Mouse (Mus musculus): ENCODE measurements at regions not wholly inside any gene's neighbourhood (a gene's known extent, or its start where the extent isn't known, plus 50 kb on each side); places are given as distances from the start of the nearest gene placed in this dataset.

DNA sequence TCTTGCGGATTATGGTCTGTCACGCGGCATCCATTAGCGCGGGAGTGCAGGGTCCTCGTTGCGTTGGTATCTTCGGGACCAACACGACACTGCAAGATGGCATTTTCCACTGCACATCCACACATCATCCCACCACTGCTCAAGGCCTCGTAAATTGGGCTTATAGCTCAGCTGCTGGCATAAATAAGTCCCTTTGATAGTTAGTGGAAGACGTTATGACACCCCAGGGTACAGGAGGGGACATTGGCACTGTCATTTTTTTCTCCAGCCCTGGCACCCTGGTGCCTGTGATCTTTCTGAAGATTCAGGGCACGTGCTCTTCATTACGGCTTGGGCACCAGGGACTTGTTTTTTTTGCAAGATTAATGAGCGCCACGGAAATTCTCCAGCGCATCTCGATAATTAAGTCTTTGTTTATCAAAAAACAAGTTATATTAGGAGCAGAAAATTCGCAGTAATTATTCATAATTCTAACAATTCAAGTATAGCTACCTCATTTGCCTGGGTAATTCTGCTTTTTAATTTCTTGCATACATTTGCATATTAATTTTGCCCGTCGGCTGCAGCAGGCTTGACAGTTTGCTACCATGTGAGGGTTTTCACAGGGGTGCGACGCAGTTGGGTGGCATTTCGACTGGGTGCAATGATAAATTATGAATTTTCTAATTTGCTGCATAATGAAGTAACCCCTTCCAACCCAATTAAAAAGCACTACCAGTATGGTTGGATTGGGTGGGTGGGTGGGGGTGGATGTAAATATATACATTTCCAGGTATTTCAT is 119.1 kb downstream of the Vrk1 start:
- no peak for DNase-seq (ENCODE audit: low spot score in 2 of 2)

DNA sequence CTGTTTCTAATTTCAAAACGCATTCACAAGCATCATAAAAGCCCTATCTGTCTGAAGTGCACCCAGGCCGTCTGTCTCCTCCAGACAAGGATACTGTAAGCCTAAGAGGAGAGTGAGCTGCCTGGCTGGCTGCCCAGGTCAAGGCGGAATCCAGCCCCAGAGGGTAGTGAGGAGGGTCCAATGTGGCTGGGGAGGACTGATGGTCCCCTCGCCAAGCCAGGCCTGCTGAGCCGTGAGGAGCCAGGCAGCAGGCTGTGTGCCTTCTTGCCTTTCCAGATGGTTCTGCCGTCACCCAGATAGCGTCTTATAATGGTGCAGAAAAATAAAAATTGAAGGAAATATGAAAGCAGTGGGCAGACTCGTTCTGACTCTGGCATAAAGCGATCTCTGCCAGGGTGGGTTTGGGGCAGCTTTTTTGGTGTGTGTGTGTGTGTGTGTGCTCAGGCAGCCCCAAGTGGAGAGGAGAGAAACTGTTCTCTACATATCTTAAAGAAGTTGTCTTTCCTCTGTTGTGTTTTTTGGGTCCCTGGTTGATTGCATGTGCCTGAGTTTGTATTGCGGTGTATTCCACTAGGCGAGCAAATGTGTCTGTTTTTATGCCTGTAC is 120.1 kb downstream of the Vrk1 start:
- no peak for DNase-seq (ENCODE audit: low spot score in 2 of 2)

DNA sequence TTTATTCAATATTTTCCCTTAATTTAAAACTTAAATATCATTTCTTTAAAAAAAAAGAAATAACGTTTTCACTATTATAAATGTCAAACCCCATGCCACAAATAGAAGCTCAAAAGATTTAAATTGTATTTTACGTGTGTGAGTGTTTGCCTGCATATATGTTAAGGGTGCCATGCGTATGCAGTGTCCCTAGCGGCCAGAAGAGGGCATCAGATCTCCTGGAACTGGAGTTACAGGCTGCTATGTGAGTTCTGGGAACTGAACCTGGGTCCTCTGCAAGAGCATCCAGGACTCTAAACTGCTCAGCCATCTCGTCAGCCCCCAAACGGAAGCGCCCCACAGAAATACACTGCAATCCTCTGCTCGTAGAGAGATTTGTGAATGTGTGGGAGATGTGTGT is 122.7 kb downstream of the Vrk1 start:
- DNase-seq (ENCODE audit: low spot score in 2 of 2), result no peak

DNA sequence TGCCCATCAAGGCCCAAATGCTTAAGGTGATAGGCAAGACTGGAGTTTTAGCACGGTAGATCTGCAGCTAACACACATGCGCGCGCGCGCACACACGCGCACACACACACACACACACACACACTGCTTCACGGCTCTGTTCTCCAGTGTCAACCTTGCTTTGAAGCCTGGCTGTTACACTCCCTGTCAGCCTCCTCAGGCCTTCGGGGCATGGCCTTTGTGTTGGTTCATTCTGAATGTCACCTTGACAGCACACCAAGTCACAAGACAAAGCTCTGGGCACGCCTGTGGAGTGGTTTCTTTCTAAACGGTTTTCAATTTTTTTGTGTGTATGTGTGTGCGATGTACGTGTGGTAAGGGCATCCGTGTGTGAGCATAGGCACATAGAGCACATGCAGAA is 128.4 kb downstream of the Vrk1 start:
- DNase-seq (ENCODE audit: low spot score in 2 of 2), result no peak

DNA sequence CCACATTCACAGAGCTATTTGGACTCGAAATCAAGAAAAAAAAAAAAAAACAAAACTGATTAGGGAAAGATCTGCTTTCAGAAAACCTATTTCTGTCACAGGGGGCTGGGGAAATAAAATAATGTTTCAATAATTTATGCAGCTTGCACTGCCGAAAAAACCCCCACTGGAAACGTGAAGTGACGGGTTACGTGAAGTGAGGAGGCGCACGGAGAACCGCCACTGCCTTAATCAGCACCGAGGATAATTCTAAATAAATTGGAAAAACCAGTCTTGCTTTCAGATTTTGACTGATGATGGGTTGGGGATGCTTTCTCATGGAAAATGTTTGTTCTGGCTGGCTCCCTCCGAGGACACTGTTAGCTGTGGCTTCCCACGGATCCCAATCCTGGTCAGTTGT is 129.5 kb downstream of the Vrk1 start:
- DNase-seq (ENCODE audit: low spot score in 2 of 2), result no peak

DNA sequence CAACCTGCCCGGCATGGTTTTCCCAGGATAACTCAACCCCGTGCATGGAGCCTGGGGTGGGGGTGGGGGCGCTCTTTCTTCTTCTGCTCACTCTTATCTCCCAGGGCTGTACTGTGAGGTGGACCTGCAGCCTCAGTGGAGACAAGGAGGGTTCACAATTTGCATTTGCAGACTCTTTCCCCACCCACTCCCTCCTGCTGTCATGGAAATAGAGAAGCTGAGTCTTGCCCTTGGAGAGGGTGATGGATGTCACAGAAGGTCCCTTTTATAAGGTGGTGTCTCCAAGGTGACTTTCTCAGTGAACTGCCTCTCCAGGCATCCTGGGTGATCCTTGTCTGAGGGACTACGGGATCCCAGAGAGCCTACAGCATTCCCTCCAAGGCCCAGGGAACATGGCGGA is 129.9 kb downstream of the Vrk1 start:
- no peak for DNase-seq (ENCODE audit: low spot score in 2 of 2)

DNA sequence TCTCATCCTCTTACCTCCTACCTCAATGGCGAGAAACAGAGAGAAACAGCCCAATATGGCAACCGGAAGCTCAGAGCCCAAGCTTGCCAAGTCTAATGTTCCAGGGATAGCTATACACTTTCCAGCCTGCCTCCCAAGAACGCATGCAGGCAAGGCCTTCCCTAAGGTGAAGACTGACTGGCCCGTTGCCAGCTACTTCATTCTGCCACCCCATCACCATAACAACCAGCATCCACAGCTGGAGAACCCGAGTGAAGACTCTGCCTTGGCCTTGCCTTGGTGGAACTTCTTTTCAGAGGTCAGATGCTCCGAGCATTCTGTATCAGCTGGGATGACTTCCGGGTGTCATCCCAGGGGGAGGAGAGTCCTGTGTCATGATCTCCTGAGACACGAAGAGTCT is 130.6 kb downstream of the Vrk1 start:
- no peak for DNase-seq (ENCODE audit: low spot score in 2 of 2)

DNA sequence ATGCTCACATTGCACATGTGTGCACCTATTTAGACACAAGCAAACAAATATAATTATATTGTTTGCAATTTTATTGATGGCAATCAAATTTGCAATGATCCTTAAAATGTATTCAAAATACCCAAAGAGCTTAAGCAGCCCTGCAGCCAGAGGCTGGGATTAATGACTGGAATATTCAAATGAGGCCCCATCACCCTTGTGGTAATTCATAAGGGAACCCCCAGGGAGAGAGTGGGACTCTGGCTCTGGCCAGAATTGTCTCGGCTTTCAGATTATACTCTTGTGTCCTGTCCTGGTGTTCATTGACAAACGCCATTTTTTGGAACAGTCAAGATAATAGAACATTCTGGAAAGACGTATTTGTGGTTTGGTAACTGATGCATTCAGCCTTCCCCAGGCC is 133.5 kb downstream of the Vrk1 start:
- DNase-seq (ENCODE audit: low spot score in 2 of 2), result no peak

DNA sequence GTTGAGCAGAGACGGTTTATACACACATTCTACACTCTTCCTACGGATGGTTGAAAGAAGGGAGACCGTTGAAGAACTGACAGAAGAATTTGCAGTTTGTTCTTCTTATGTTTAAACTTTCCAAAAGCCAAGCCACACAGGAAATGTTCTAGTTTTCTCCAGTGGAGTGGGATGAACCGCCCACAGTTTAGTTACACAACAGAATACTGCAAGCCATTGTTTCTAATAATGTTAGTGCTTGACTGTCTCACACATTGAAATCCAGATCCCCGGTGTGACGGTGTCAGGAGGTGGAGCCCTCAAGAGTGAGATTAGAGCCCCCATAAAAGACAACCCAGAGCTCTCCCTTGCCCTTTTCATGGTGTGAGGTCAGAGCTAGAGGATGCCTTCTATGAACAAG is 146.8 kb downstream of the Vrk1 start:
- DNase-seq (ENCODE audit: low spot score in 2 of 2), result no peak

DNA sequence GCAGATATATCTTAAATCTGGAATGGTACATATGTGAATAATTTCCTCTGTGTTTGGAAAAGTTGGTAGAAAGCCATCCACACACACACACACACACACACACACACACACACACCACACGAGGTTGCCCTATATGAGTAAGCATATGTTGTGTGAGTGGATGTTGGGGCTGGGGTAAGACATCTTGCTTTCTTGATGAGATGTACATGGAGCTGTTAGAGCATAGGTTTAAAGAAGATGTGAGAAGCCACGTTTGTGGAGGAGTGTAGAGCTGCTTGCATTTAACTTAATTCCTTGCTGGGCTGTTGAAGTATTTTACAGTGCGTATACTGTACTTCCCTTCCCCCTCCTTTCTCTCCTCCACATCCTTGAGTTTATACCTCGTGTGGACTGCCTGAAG is 147.8 kb downstream of the Vrk1 start:
- no peak for DNase-seq (ENCODE audit: low spot score in 2 of 2)

DNA sequence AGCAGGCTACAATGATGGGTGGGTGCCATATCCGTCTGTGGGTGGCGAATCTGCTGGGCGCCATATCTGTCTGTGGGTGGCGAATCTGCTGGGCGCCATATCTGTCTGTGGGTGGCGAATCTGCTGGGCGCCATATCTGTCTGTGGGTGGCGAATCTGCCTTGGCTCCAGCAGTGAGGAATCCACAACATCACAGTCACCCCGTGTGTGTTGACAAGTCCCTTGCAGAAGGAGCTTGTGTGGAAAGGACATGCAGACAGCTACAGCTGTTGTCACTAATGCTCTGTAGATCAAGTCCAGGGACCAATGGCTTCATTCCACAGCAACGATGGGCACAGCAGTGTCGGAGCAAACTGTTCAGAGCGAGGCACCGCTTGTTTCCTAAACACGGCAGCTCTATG is 148.6 kb downstream of the Vrk1 start:
- no peak for DNase-seq (ENCODE audit: low spot score in 2 of 2)

DNA sequence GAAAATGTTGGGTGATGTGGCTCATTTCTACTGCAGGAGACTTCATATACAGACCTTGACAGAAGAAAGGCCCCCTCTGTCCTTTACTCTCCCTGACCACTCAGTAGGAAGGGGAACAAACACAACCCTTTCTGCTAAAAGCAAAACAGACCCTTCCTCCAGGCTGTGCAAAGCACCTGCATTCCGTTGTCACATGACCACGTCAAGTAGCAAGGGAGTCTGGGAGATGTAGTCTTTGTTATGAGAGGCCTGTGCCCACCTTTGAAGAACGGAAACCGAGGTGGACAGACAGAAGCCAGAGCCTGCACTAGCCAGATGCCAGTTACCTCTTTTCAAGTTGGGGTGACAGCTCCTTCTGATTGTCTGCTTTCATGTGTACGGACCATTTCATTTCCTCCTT is 161.3 kb downstream of the Vrk1 start:
- no peak for DNase-seq (ENCODE audit: low spot score in 2 of 2)

DNA sequence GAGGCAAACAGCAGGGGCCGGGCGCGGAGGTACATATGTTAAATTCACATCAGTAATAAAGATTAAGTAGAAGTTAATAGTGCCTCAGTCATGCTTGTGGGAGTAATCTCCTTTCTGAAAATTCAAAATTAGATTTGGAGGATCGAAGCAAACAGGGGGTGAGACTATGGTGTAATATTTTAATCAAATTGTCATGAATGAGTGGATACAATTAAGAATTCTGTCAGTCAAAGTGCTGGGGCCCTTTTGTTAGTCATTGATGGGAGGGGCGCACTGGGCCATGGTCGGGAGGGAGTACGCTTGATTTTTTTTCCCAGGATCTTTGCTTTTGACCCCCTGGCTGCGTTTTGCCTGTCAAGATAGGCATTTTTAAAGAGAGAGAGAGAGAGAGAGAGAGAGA is 163.2 kb downstream of the Vrk1 start:
- no peak for DNase-seq (ENCODE audit: low spot score in 2 of 2)

DNA sequence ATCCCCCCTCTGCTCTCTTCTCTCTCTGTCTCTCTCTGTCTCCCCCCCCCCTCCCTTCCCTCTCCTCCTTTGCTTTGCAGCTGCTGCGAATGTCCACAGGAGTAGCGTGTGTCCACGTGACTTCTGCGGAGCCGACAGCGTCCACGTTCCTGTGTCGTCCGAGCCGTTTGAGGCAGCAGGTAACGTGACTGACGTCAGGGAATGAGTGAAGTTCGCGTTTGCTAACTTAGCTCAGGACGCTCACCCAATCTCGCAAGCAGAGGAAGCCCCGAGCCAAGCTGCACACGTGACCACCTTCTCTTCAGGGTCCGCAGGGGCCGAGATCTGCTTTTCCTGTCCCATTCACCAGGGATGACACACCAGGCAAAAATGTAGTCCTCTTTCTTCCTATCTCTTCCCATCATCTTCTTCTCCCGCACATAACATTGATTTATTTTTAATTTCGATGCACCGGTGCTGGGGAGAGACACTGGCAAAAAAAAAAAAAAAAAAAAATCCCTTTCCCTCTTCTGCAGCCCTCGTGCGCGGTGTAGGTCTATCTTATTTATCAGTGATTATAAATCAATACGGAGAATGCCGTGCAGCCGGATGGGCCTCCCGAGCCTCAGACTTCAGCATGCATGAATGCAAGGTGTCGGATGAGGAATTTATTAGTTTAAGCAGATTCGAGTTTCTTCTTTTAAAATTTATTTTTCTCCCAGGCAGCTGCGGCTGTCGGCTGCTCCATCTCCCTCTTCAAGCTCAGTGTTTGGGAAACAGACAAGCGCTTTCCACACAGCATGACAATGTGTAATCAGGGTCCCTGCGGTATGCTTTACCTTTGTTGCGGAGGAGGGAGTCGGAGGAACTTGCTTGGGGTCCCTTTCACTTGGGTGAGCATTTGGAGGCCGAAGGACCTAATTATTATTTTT is 164.3 kb downstream of the Vrk1 start:
- no peak for DNase-seq (ENCODE audit: low spot score in 2 of 2)

DNA sequence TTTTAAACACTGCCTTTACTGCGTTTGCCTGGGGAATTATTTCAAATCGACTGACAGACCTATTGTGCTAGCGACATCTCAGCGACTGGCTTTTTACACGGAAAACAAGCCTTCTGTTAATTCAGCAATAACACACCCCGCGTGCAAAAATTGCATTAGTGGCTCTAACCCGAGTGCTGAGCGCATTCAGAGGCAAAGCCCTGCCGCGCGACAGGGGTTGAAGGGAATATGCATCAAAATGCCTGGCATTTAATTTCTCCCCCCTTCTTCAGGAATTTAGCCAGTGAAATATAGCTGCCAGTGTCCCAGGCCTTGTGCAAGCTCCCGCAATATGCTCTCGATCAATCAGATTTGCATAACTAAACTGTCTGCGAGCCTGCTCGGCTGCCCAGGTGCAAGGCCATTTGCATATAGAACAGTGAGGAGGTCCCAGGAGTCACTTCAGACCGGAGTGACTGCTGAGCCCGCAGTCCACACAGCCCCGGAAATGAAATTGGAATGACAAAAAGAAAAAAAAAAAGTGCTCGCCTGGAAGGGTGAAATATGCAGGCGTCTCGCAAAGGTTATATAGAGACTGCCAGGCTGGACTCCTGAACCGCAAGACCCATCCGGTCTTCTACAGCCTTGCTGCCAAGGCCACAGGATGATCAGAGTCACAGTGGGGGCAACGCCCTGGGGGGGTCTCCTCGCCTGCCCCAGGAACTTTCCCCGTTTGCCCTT is 165.1 kb downstream of the Vrk1 start:
- no peak for DNase-seq (ENCODE audit: low spot score in 2 of 2)

DNA sequence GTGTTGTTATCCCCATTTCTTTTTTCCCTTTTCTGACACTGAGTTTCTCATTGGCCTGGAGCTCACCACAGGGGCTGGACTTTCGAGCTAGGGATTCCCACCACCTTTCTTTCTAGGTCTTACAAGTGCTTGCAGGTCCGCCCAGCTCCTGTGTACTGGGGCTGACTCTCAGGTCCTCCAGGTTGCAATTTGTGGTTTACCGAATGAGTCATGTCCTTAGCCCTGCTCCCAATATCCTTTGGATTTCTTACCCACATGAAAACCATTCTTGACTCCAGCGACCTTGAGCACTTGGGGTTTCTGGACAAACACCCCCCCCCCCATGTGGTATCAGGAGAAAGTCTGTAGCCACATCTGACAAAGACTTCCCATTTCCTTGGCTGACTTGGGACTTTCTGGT is 167.3 kb downstream of the Vrk1 start:
- DNase-seq (ENCODE audit: low spot score in 2 of 2), result no peak

DNA sequence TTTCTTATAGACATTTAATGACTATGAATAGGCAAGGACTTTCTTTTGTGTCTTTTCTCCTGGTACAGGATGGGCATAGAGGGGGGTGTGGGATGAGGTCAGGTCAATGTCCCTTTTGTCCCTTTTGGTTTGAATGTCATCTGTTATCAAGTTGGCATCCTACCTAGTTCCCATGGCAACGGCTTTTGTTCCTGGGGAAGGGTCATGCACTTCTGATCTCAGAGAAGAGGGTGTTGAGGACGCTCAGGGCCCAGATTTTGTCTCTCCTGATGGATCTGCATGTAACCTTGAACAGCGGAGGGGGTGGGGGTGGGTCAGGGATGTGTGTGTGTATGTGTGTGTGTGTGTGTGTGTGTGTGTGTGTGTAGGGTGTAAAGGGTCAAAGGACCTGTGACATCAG is 167.8 kb downstream of the Vrk1 start:
- no peak for DNase-seq (ENCODE audit: low spot score in 2 of 2)

DNA sequence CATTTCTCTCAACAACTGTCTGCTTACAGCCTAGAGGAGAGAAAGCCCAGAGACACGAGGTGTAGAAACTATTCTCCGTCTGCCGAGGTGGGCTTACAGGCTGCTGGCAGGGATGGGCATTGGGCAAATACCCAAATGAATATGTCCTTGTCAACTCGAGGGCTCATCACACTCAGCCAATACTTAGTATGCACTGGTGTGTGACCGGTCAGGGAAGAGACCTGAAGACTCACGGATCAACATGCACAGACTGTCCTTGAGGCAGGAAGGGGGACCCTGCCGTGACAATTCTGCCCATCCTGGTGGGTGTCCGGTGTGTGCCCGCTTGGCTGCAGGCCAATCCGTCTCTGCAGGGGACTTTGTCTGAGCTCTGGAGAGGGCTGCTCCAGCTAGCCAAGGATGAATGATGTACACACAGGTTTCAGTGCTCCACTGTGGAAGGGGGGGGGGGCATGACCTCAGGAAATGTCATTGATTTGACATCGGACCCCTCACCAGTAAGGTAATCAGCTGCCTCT is 168.7 kb downstream of the Vrk1 start:
- no peak for DNase-seq (ENCODE audit: low spot score in 2 of 2)

DNA sequence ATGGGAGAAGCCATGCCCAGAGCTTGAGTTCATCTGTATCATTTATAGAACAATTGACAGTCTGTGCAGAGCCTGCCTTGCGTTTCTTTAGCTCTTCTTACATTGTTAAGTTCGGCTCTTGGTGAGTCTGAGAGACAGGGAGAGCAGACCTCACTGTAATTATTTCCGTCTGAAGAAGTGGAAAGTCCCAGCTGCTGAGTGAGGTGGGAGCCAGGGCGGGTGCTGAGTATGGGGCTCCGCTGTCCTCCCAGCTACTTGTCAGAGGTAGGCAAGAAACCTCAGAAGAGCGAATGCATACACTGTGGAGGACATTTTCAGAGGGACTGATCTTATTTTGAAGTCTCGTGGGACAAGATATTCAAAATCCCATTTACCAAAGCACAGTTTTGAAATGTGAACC is 172.9 kb downstream of the Vrk1 start:
- no peak for DNase-seq (ENCODE audit: low spot score in 2 of 2)

DNA sequence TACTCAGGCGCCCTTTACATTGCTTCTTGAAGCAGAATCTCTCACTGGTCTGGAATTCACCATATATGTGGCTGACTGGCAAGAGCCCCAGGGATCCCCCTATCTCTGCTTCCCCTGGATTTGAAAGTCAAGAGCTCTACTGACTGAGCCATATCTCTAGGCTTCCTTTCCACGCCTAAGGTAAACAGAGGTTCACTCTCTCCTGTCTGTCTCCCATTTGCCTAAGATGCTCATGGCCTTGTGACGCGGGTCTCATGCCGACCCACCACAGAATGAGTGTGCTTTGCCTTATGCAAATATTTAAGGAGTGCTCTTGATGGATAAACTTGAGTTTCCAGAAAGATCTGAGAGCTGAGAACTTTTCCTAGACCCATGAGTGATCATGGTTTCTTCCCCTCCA is 173.9 kb downstream of the Vrk1 start:
- no peak for DNase-seq (ENCODE audit: low spot score in 2 of 2)

DNA sequence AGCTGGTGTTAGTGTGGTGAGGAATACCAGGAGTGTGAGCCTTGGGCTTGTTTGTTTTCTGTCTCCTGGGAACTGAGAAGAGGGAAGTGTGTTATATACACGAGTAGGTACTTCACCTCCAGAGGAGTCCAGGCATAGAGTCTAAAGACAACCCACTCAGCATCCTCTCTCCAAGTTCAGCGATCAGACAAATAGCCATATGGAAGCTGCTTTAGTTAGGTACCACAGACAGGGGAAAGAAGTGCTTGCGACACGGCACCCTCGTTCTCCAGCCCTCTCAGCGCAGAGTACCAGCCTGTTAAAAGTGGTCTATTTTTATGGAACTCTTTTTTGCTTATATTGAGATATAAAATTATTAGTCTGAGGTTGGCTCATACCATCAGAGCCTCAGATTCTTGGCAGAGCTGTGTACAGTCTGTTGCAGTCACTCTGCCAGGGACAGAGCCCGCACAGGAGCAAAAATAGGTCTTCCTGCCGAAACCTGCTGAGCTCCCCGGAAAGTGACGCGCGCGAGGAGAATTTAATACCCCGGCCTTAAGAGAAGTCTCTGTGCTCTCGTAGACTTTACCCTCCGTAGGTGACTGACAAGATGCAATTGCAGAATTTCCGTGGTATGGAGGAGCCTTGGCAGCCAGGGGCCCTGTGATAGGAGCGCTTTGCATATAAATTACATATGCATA is 175.5 kb downstream of the Vrk1 start:
- peak in 1 of 2 experiments; percentile 8 for DNase-seq (ENCODE audit: low spot score in 2 of 2)
